Mouse (Mus musculus) embryonic stem cell, embryonic (primary cell): ENCODE results near the gene Fgfr2.

Experiments used
- CTCF ChIA-PET, 4 experiments: fragments of 300-600 bp in 2 of 4; fragments of 350-600 bp in 2 of 4; sonication (Branson Sonifier 250); formaldehyde crosslinking; loops; one replicate each; lab custom pipeline; 2022; ENCODE audit warnings: inconsistent platforms in 2 of 4; lab: Charles Lee
- POLR2A ChIA-PET, 4 experiments: fragments of 300-600 bp in 2 of 4; fragments of 350-600 bp in 2 of 4; sonication (Branson Sonifier 250); formaldehyde crosslinking; loops; one replicate each; lab custom pipeline; 2022; ENCODE audit warnings: antibody characterized with exemption in 4 of 4, inconsistent platforms in 1 of 4; lab: Charles Lee

The Fgfr2 gene

GRCm38 (mm10) chr7:132802691-132803090 is 320.5 kb downstream of the Fgfr2 start:
- ChIA-PET POLR2A (interaction anchor here in 2 of 4 experiments (0.6 to 4.5 kb wide), 28 partner anchors 8 to 256 kb away, joined by 3 to 36 read pairs (median 4); partner anchors contain the start of gene Fam53b (in 1 of the 2)), CTCF (interaction anchor here (0.7 to 4.2 kb wide), 7 partner anchors 8 to 95 kb away, joined by 3 to 27 read pairs (median 4); partner anchors contain the start of gene Fam53b (in 1 of the 4))

DNA sequence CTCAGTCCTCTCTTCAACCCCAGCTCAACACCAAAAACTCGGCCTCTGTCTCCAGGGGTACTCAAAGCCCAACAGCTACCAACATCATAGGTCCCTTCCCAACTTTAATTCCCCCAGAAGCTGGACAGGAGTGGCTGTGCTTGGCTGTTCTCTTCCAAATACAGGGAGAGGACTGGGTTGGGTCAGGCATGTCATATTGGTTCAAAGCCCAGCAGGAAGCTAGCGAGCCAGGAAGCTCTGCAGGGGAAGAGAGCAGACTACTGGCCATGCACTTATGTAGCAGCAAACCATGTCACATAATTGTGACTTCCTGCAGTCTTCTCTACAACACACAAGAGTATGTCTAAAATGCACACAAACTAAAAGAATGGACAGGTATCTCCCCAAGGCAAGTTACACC is 321.1 kb downstream of the Fgfr2 start:
- POLR2A ChIA-PET = interaction anchor here in 2 of 4 experiments (0.5 to 4.5 kb wide), 21 partner anchors 8 to 506 kb away, joined by 3 to 36 read pairs (median 4); partner anchors contain the start of gene Fam53b (in 1 of the 2)

DNA sequence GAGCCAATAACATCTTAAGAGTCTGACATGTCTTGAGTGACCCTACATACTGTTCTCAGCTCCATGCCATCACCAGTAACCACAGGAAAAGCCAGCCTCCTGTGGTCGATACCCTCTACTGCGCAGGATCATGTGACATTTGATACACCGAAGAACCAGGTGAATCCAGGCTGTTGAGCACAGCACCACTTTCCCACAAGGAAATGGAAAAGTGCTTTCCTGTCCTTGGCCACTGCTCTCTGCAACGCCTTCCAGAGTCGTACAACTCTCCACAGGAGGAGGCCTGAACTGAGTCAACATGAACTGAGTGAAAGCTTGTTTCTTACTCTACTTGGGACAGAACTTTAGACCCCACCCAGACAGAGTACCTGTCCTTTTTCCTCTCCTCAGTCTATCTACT is 321.6 kb downstream of the Fgfr2 start:
- ChIA-PET CTCF (interaction anchor here (0.6 to 4.2 kb wide), 6 partner anchors 9 to 1045 kb away, joined by 3 to 27 read pairs (median 4); no protein-coding TSS in a partner anchor), POLR2A (interaction anchor here in 3 of 4 experiments (0.7 to 4.5 kb wide), 15 partner anchors 8 to 126 kb away, joined by 3 to 36 read pairs (median 5); partner anchors contain the start of gene Fam53b (in 1 of the 3))

More for the DNA sequence above, 321.1 kb downstream of the Fgfr2 start:
- CTCF ChIA-PET = interaction anchor here (0.5 to 4.2 kb wide), 8 partner anchors 9 to 1046 kb away, joined by 3 to 27 read pairs (median 6); partner anchors contain the start of gene Fam53b (in 1 of the 4)

- ChIA-PET CTCF (interaction anchor here (0.6 to 4.2 kb wide), 5 partner anchors 10 to 96 kb away, joined by 3 to 27 read pairs (median 4); no protein-coding TSS in a partner anchor), POLR2A (interaction anchor here in 2 of 4 experiments (0.9 to 4.4 kb wide), 9 partner anchors 8 to 65 kb away, joined by 3 to 36 read pairs (median 7); partner anchors contain the start of gene Fam53b (in 1 of the 2))
These were observed 322.3 kb downstream of the Fgfr2 start for GRCm38 (mm10) chr7:132800868-132801267.

- POLR2A ChIA-PET = interaction anchor here in 2 of 4 experiments (0.7 to 4.1 kb wide), 9 partner anchors 8 to 223 kb away, joined by 3 to 36 read pairs (median 4); partner anchors contain the start of gene Oat (in 1 of the 2)
- CTCF ChIA-PET = interaction anchor here in 1 of 4 experiments (0.6 to 4.2 kb wide), 2 partner anchors 12 to 294 kb away, joined by 3 to 27 read pairs; no protein-coding TSS in a partner anchor
These were observed 323.8 kb downstream of the Fgfr2 start for GRCm38 (mm10) chr7:132799119-132800016.

DNA sequence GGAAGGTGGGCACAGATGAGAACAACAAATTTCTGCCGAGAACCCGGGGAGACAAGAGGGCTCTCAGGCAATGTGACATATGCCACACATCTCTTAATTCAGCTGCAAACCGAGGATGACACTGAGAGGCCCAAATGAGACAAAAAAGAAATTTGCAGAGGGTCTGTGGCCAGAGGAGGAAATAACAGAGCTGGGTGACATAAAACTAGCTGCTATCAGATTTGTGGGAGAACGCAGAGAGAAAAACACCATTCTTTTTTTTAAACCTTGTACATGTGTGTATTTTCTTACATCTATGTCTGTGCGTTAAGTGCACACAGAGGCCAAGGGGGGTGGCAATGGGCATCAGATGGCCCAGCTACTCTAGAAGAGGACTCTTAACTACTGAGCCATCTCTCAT is 328.0 kb downstream of the Fgfr2 start:
- POLR2A ChIA-PET = interaction anchor here (0.6 to 6.6 kb wide), 8 partner anchors 12 to 842 kb away, joined by 3 to 44 read pairs (median 3); no protein-coding TSS in a partner anchor
- CTCF ChIA-PET = interaction anchor here in 3 of 4 experiments (0.7 to 1.3 kb wide), 3 partner anchors 15 to 28 kb away, joined by 3 to 14 read pairs (median 3); no protein-coding TSS in a partner anchor

- CTCF ChIA-PET = interaction anchor here in 2 of 4 experiments (0.6 to 3.1 kb wide), 4 partner anchors 10 to 1837 kb away, joined by 3 to 10 read pairs (median 6); no protein-coding TSS in a partner anchor
- POLR2A ChIA-PET = interaction anchor here in 3 of 4 experiments (0.5 to 6.6 kb wide), 21 partner anchors 9 to 1309 kb away, joined by 3 to 44 read pairs (median 4); partner anchors contain the start of genes Abraxas2 (in 1 of the 3), Eef1akmt2 (in 1 of the 3) and Oat (in 1 of the 3)
These were observed 329.7 kb downstream of the Fgfr2 start for GRCm38 (mm10) chr7:132793467-132793866.

DNA sequence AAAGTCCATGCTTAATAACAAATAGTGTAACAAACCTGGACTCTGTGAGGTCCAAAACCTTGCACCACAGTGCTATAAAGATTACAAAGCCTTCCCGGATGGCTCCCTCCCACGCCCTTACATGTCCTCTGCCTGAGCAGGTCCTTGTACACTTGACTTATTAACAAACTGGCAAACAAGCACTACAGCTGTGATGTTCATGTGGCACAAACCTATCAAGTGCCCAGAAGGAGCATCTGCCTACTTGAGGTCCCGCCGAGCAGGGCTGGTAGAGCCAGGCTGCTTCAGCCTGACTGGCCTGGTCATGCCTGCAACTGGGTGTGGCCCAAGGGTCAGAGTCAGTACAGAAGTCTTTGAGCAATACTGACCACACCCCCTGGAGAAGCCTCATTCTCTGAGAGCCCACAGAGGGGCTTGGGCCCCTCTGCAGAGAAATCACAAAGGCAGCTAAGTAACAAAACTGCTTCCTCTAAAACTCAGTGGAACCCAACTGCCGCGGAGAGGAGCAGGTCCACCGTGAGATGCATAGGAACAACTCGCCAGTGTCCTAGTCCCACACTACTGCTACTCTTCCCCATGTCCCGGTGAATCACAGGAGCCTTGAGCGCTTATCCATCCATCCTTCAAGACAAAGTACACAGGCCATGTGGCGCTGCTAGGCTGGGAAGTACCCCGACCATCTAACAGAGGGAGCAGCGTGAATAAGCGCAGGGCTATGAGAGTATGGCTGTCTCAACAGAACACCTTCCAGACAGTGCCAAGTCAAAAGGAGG is 332.5 kb downstream of the Fgfr2 start:
- POLR2A ChIA-PET = interaction anchor here in 2 of 4 experiments (0.6 to 6.6 kb wide), 11 partner anchors 9 to 215 kb away, joined by 3 to 44 read pairs (median 7); no protein-coding TSS in a partner anchor
- CTCF ChIA-PET = interaction anchor here in 3 of 4 experiments (1.0 to 3.1 kb wide), 3 partner anchors 20 to 92 kb away, joined by 3 to 10 read pairs (median 3); no protein-coding TSS in a partner anchor

GRCm38 (mm10) chr7:132788826-132789225 is 334.3 kb downstream of the Fgfr2 start:
- CTCF ChIA-PET = no interaction called here
- POLR2A ChIA-PET = interaction anchor here in 2 of 4 experiments (0.6 to 2.2 kb wide), 7 partner anchors 14 to 719 kb away, joined by 3 to 11 read pairs (median 3); no protein-coding TSS in a partner anchor

- CTCF ChIA-PET = no interaction called here
- POLR2A ChIA-PET = interaction anchor here in 2 of 4 experiments (0.7 to 2.2 kb wide), 8 partner anchors 9 to 52 kb away, joined by 3 to 11 read pairs (median 4); no protein-coding TSS in a partner anchor
These were observed 335.5 kb downstream of the Fgfr2 start for GRCm38 (mm10) chr7:132787496-132788190.

- ChIA-PET CTCF (no interaction called here), POLR2A (interaction anchor here in 3 of 4 experiments (0.7 to 2.2 kb wide), 7 partner anchors 8 to 22 kb away, joined by 3 to 11 read pairs (median 4); no protein-coding TSS in a partner anchor)
These were observed 336.1 kb downstream of the Fgfr2 start for GRCm38 (mm10) chr7:132787022-132787421.

- ChIA-PET CTCF (no interaction called here), POLR2A (interaction anchor here in 3 of 4 experiments (0.6 to 2.2 kb wide), 11 partner anchors 8 to 130 kb away, joined by 3 to 11 read pairs (median 3); no protein-coding TSS in a partner anchor)
These were observed 336.6 kb downstream of the Fgfr2 start for GRCm38 (mm10) chr7:132786522-132786921.

GRCm38 (mm10) chr7:132786011-132786410 is 337.1 kb downstream of the Fgfr2 start:
- CTCF ChIA-PET = no interaction called here
- POLR2A ChIA-PET = interaction anchor here in 2 of 4 experiments (0.6 to 6.4 kb wide), 8 partner anchors 10 to 131 kb away, joined by 3 to 50 read pairs (median 3); no protein-coding TSS in a partner anchor

DNA sequence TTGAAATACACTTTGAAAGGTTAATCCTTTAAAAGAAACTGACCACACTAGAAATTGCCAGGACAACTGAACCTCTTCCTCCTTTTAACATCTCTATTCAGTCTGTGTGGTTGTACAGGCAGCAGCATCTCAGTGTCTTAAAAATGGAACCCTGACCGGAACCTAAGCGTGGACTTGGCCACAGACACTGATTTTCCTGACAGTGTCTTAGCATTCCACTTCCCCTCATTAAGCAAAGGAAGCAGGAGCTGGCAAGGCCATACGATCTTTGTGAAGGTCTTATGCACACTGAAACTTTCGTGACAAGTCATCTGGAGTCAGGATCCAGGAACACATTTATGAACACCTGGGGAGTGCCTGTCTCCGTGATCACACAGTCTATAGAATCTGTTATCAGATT is 339.0 kb downstream of the Fgfr2 start:
- POLR2A ChIA-PET = interaction anchor here in 2 of 4 experiments (1.0 to 6.4 kb wide), 4 partner anchors 8 to 27 kb away, joined by 4 to 50 read pairs (median 19); no protein-coding TSS in a partner anchor
- CTCF ChIA-PET = interaction anchor here in 2 of 4 experiments (0.6 to 1.2 kb wide), 2 partner anchors 27 to 571 kb away, joined by 3 to 4 read pairs; no protein-coding TSS in a partner anchor

DNA sequence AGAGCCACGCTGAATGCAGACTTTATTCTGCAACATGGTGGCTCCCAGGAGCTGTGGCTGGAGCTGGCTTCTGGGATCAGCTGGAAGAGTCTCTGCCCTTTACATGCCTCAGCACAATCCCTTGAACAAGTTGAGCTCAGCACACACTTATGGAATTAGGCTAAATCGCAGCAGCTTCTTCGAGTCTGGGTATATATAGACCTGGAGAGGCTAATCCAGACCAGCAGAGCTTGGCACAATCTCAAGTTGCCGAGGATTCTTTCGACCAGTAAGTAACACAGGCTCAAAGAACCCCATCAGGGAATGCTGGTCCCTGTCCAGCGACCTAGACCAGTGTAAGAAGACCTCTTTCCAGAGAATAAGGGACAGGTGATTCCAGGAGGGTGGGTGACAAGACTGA is 341.3 kb downstream of the Fgfr2 start:
- CTCF ChIA-PET = interaction anchor here (0.6 to 3.2 kb wide), 7 partner anchors 29 to 564 kb away, joined by 3 to 15 read pairs (median 7); no protein-coding TSS in a partner anchor
- POLR2A ChIA-PET = interaction anchor here in 3 of 4 experiments (0.5 to 6.4 kb wide), 21 partner anchors 10 to 855 kb away, joined by 3 to 50 read pairs (median 3); partner anchors contain the start of genes Abraxas2 (in 1 of the 3) and Edrf1 (in 1 of the 3)
